Mouse (Mus musculus) neural tube, embryonic 15.5 days (tissue): Measurements from ENCODE around the gene Top1. TPM values are rescaled to one million over a fixed set of nuclear protein-coding genes. Genes with fewer than 3 reads are reported as not detected.

ENCODE experiments used
- ATAC-seq: fragments of 200-750 bp; cut with Nextera tagmentation; 2 replicates; pipeline ENCODE4 v1.8.0; 2017; ENCODE audit warnings: mild to moderate bottlenecking, moderate TSS enrichment, moderate library complexity; ENCODE audit not compliant: low FRiP score
- H3K27ac ChIP-seq: fragments of 300-500 bp; sonication (generic); replicated peaks from 2 replicates; pipeline ENCODE4 v1.5.1; 2015; ENCODE audit warnings: mild to moderate bottlenecking, inconsistent platforms
- H3K27me3 ChIP-seq: fragments of 300-500 bp; sonication (generic); replicated peaks from 2 replicates; pipeline ENCODE4 v1.6.1; 2015; ENCODE audit warnings: inconsistent platforms
- H3K36me3 ChIP-seq: fragments of 300-500 bp; sonication (generic); 2 replicates; pipeline ENCODE4 v1.6.1; 2015; ENCODE audit warnings: inconsistent platforms
- H3K4me1 ChIP-seq: fragments of 300-500 bp; sonication (generic); 2 replicates; pipeline ENCODE4 v1.6.1; 2015; ENCODE audit warnings: inconsistent platforms
- H3K4me2 ChIP-seq: fragments of 300-500 bp; sonication (generic); 2 replicates; pipeline ENCODE4 v1.6.1; 2015; ENCODE audit warnings: inconsistent platforms, mild to moderate bottlenecking, moderate library complexity
- H3K4me3 ChIP-seq: fragments of 300-500 bp; sonication (generic); replicated peaks from 2 replicates; pipeline ENCODE4 v1.5.1; 2015; ENCODE audit warnings: mild to moderate bottlenecking, inconsistent platforms
- H3K9ac ChIP-seq: fragments of 300-500 bp; sonication (generic); replicated peaks from 2 replicates; pipeline ENCODE4 v1.6.1; 2015; ENCODE audit warnings: mild to moderate bottlenecking, inconsistent platforms
- H3K9me3 ChIP-seq: fragments of 300-500 bp; sonication (generic); replicated peaks from 2 replicates; pipeline ENCODE4 v1.6.1; 2016; ENCODE audit warnings: inconsistent platforms
- WGBS: fragments of 180-500 bp; shearing (Covaris S2); methylation state at CpG from one replicate; pipeline ENCODE4 v1.1.7; 2015; ENCODE audit warnings: mixed read lengths; 5-methylcytosine and 5-hydroxymethylcytosine counted together
- polyA plus RNA-seq: library from polyadenylated mRNA; unstranded; fragments of >200 nt; fragmentation: Nextera tagmentation; extraction: Ambion mirVana; gene quantifications from 2 replicates; pipeline ENCODE4 v1.2.1, GENCODE M21; 2015

The Top1 gene
- polyA plus RNA-seq, 1 experiment from 2014 or later: 65.2 TPM

- peaks cover 44% of the 10 kb centered on the region for H3K36me3 ChIP-seq
- no peak for ATAC-seq
Observed at GRCm38 (mm10) chr2:160745497-160745896, 99.8 kb downstream of the Top1 start.

GRCm38 (mm10) chr2:160746637-160747036 is 100.9 kb downstream of the Top1 start:
- ATAC-seq: no peak

More at GRCm38 (mm10) chr2:160745497-160745896, 99.8 kb downstream of the Top1 start:
- Histone ChIP-seq H3K4me2 (no peak overlapping the region), H3K9ac (no peak overlapping the region), H3K4me1 (peaks cover 48% of the 10 kb centered on the region), H3K9me3 (no peaks in the 10 kb centered on the region), H3K4me3 (no peak overlapping the region), H3K27ac (0 out of 2 replicates have a peak overlapping the region, but pooled peaks have one; percentile 23), H3K27me3 (no peaks in the 10 kb centered on the region)
- WGBS: 90% methylated on average over 1 of the region's 1 CpGs

GRCm38 (mm10) chr2:160747075-160747474 is 101.4 kb downstream of the Top1 start:
- H3K27ac ChIP-seq: no peak overlapping the region
- H3K36me3 ChIP-seq: peaks cover 60% of the 10 kb centered on the region
- no peaks in the 10 kb centered on the region for H3K9me3 ChIP-seq
- WGBS: 93% methylated on average over 10 of the region's 10 CpGs
- no peaks in the 10 kb centered on the region for H3K27me3 ChIP-seq
- H3K9ac ChIP-seq: no peak overlapping the region
- H3K4me1 ChIP-seq: peaks cover 32% of the 10 kb centered on the region
- H3K4me2 ChIP-seq: no peak overlapping the region
- ATAC-seq: no peak
- H3K4me3 ChIP-seq: no peak overlapping the region

More at GRCm38 (mm10) chr2:160746637-160747036, 100.9 kb downstream of the Top1 start:
- no peak overlapping the region for H3K9ac ChIP-seq
- H3K4me1 ChIP-seq: peaks cover 36% of the 10 kb centered on the region
- H3K36me3 ChIP-seq: peaks cover 56% of the 10 kb centered on the region
- no peak overlapping the region for H3K27ac ChIP-seq
- H3K4me2 ChIP-seq: no peak overlapping the region
- H3K4me3 ChIP-seq: no peak overlapping the region
- 98% methylated on average over 5 of the region's 5 CpGs for WGBS
- no peaks in the 10 kb centered on the region for H3K27me3 ChIP-seq
- no peaks in the 10 kb centered on the region for H3K9me3 ChIP-seq

DNA sequence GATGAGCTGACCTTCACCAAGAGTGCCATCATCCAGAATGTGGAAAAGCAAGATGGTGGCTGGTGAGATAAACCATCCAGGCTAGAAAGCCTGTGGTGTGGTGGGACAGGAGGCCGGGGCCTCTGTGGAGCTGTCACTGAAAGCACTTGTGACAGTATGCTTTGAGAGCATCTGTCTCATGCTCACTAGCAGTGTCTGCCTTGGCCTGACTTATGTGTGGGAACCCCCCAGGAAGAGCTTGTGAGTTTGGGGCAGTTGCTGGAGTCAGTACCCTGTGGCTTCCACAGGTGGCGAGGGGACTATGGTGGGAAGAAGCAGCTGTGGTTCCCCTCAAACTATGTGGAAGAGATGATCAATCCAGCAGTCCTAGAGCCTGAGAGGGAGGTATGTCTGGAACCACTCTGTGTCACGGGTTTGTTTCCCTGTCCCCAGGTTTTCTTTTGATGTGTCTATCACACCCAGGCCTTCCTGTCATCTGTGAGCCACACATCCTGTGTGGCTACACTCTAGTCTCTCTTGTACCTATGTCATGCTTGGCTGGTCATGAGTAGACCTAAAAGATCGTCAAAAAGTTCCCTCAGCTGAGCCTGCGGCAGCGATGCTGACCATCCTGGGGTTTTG is 111.0 kb downstream of the Top1 start:
- ATAC-seq: no peak
- WGBS: 93% methylated on average over 6 of the region's 6 CpGs
- no peaks in the 10 kb centered on the region for H3K27me3 ChIP-seq
- no peak overlapping the region for H3K4me2 ChIP-seq
- H3K9me3 ChIP-seq: no peaks in the 10 kb centered on the region
- H3K9ac ChIP-seq: no peak overlapping the region
- H3K27ac ChIP-seq: no peak overlapping the region
- no peaks in the 10 kb centered on the region for H3K4me1 ChIP-seq
- peaks cover 100% of the 10 kb centered on the region for H3K36me3 ChIP-seq
- no peak overlapping the region for H3K4me3 ChIP-seq

- peaks cover 88% of the 10 kb centered on the region for H3K36me3 ChIP-seq
- no peak overlapping the region for H3K4me2 ChIP-seq
- no peak overlapping the region for H3K4me3 ChIP-seq
- WGBS: 82% methylated on average over 9 of the region's 9 CpGs
- no peak for ATAC-seq
- no peaks in the 10 kb centered on the region for H3K27me3 ChIP-seq
- H3K4me1 ChIP-seq: no peaks in the 10 kb centered on the region
- no peaks in the 10 kb centered on the region for H3K9me3 ChIP-seq
- no peak overlapping the region for H3K27ac ChIP-seq
- H3K9ac ChIP-seq: no peak overlapping the region
Observed at GRCm38 (mm10) chr2:160760433-160761184, 114.9 kb downstream of the Top1 start.

DNA sequence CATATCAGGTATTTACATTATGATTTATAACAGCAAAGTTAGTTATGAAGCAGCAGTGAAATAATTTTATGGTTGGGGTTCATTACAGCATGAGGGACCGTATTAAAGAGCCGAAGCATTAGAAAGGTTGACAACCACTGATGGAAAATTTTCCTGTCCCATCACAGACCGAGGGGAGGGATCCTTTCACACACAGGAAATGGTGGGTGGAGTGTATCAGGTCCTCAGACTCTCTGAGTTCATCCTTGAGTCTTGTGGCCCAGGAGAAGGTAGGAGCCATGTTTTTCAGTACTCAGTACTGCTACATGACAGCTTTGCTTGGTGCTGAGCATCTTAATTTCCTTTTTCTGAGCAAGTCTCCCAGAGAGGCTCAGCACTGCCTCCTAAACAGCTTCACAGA is 118.1 kb downstream of the Top1 start:
- Histone ChIP-seq H3K4me1 (0 out of 2 replicates have a peak, but pooled peaks cover 11% of the 10 kb centered on the region), H3K27me3 (no peaks in the 10 kb centered on the region), H3K4me2 (no peak overlapping the region), H3K27ac (0 out of 2 replicates have a peak overlapping the region, but pooled peaks have one; percentile 18), H3K9ac (no peak overlapping the region), H3K4me3 (no peak overlapping the region), H3K36me3 (peaks cover 56% of the 10 kb centered on the region), H3K9me3 (no peaks in the 10 kb centered on the region)
- WGBS: 96% methylated on average over 3 of the region's 3 CpGs
- no peak for ATAC-seq

DNA sequence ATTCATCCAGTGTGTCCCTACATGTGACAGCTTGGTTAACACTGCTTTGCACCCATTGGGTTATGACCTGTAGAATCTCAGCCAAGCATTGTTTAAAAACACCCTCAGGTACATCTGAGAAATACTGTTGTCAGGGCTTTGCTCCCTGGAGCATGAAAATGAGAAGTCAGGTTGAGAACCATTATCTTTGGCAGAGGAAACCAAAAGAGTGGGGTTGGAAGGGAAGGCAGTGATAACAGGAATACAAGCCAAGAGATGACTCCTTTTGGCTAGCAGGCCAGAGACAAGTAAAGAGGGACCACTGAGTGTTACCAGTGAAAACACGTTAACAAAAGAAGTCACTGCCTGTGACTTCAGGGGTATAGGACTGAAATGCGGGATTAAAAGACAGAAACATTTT is 118.7 kb downstream of the Top1 start:
- H3K27me3 ChIP-seq: no peaks in the 10 kb centered on the region
- H3K27ac ChIP-seq: no peak overlapping the region
- H3K36me3 ChIP-seq: peaks cover 50% of the 10 kb centered on the region
- no peak for ATAC-seq
- no peaks in the 10 kb centered on the region for H3K9me3 ChIP-seq
- H3K4me1 ChIP-seq: 0 out of 2 replicates have a peak, but pooled peaks cover 11% of the 10 kb centered on the region
- H3K4me3 ChIP-seq: no peak overlapping the region
- no peak overlapping the region for H3K4me2 ChIP-seq
- no peak overlapping the region for H3K9ac ChIP-seq
- 78% methylated on average over 2 of the region's 2 CpGs for WGBS

GRCm38 (mm10) chr2:160765096-160765495 is 119.4 kb downstream of the Top1 start:
- Histone ChIP-seq H3K27me3 (no peaks in the 10 kb centered on the region), H3K9me3 (no peaks in the 10 kb centered on the region), H3K36me3 (peaks cover 43% of the 10 kb centered on the region), H3K27ac (no peak overlapping the region), H3K9ac (no peak overlapping the region), H3K4me3 (no peak overlapping the region), H3K4me1 (0 out of 2 replicates have a peak, but pooled peaks cover 11% of the 10 kb centered on the region), H3K4me2 (no peak overlapping the region)
- WGBS: 76% methylated on average over 3 of the region's 3 CpGs
- no peak for ATAC-seq

DNA sequence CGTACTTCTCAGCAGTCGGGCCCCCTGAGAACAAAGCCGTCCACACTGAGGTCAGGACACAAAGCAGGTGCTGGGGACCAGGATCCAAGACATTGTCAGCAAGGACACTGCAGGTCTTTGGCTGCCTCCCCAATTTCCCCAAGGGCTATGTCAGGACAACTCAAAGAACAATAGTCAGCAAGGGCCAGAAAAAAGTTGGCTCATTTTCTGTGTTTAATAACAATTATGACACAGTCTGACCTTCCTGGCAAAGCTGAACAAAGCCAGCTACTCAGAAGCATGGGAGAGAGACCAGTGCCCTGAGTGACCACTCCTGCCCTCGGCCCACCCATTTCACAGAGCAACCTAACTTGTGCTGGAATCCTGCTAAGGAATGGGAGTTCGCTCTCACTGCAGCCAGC is 120.7 kb downstream of the Top1 start:
- Histone ChIP-seq H3K4me1 (0 out of 2 replicates have a peak, but pooled peaks cover 11% of the 10 kb centered on the region), H3K27me3 (no peaks in the 10 kb centered on the region), H3K9me3 (no peaks in the 10 kb centered on the region), H3K4me2 (no peak overlapping the region), H3K9ac (no peak overlapping the region), H3K27ac (no peak overlapping the region; the same call in 1 of the 2 replicates), H3K36me3 (peaks cover 30% of the 10 kb centered on the region), H3K4me3 (no peak overlapping the region)
- 63% methylated on average over 5 of the region's 5 CpGs for WGBS
- ATAC-seq: no peak

- H3K4me3 ChIP-seq: no peak overlapping the region
- H3K36me3 ChIP-seq: peaks cover 22% of the 10 kb centered on the region
- H3K27ac ChIP-seq: no peak overlapping the region; the same call in 1 of the 2 replicates
- H3K9me3 ChIP-seq: no peaks in the 10 kb centered on the region
- 91% methylated on average over 2 of the region's 2 CpGs for WGBS
- no peaks in the 10 kb centered on the region for H3K27me3 ChIP-seq
- H3K9ac ChIP-seq: no peak overlapping the region
- no peak overlapping the region for H3K4me2 ChIP-seq
- no peak for ATAC-seq
- H3K4me1 ChIP-seq: 0 out of 2 replicates have a peak, but pooled peaks cover 11% of the 10 kb centered on the region
Observed at GRCm38 (mm10) chr2:160767201-160767600, 121.5 kb downstream of the Top1 start.

- WGBS: 84% methylated on average over 4 of the region's 4 CpGs
- ATAC-seq: no peak
- Histone ChIP-seq H3K27me3 (no peaks in the 10 kb centered on the region), H3K4me2 (no peak overlapping the region), H3K9ac (no peak overlapping the region), H3K36me3 (peaks cover 12% of the 10 kb centered on the region), H3K4me3 (no peak overlapping the region), H3K4me1 (0 out of 2 replicates have a peak, but pooled peaks cover 11% of the 10 kb centered on the region), H3K27ac (no peak overlapping the region), H3K9me3 (no peaks in the 10 kb centered on the region)
Observed at GRCm38 (mm10) chr2:160768097-160768695, 122.5 kb downstream of the Top1 start.
